Mouse (Mus musculus) adrenal gland, postnatal 14 days (tissue): ENCODE results near the gene Tbc1d30. TPM values are rescaled to one million over a fixed set of nuclear protein-coding genes. Genes with fewer than 3 reads are reported as not detected.
"Not testable (repeated sequence)": the region's sequence is repeated elsewhere in the genome, so short reads cannot be mapped to it uniquely, and the experiment has no call there.

ENCODE experiments used
- DNase-seq: peaks from one replicate; pipeline ENCODE4 v3.0.0; 2021; ENCODE audit warnings: mixed read lengths
- total RNA-seq: library from RNA; stranded (reverse); gene quantifications from 2 replicates; pipeline ENCODE4 v1.2.3, GENCODE M21; 2021

The Tbc1d30 gene
- total RNA-seq, 1 experiment from 2014 or later: 4.2 TPM

GRCm38 (mm10) chr10:121365781-121366272 lies 14.7 kb upstream of the Tbc1d30 start:
- peak; percentile 63 for DNase-seq

- peak; percentile 97 for DNase-seq
These were observed 13.9 kb upstream of the Tbc1d30 start, which contains the start of gene Gns for GRCm38 (mm10) chr10:121364801-121365564. TSS of gene Gns (plus strand) at chr10:121365090.

GRCm38 (mm10) chr10:121364306-121364705 lies 13.2 kb upstream of the Tbc1d30 start:
- no peak for DNase-seq

GRCm38 (mm10) chr10:121363201-121363600 lies 12.1 kb upstream of the Tbc1d30 start:
- DNase-seq: no peak

GRCm38 (mm10) chr10:121360358-121360757 lies 9.3 kb upstream of the Tbc1d30 start:
- no peak for DNase-seq

- no peak for DNase-seq
These were observed 713 bp upstream of the Tbc1d30 start for GRCm38 (mm10) chr10:121351692-121352290.

GRCm38 (mm10) chr10:121350357-121351065 lies 567 bp downstream of the Tbc1d30 start:
- DNase-seq: peak; percentile 45

GRCm38 (mm10) chr10:121349244-121349643 lies 1.8 kb downstream of the Tbc1d30 start:
- DNase-seq: no peak

GRCm38 (mm10) chr10:121343867-121344266 lies 7.2 kb downstream of the Tbc1d30 start:
- DNase-seq: no peak

- DNase-seq: no peak
These were observed 8.8 kb downstream of the Tbc1d30 start for GRCm38 (mm10) chr10:121342260-121342659.

- DNase-seq: no peak
These were observed 10.1 kb downstream of the Tbc1d30 start for GRCm38 (mm10) chr10:121340754-121341593.

GRCm38 (mm10) chr10:121336536-121336935 lies 14.5 kb downstream of the Tbc1d30 start:
- not testable (repeated sequence) for DNase-seq

GRCm38 (mm10) chr10:121334576-121334975 lies 16.5 kb downstream of the Tbc1d30 start:
- DNase-seq: peak; percentile 81

- DNase-seq: peak; percentile 83
These were observed 20.1 kb downstream of the Tbc1d30 start for GRCm38 (mm10) chr10:121330940-121331339.

GRCm38 (mm10) chr10:121329586-121329985 lies 21.5 kb downstream of the Tbc1d30 start:
- DNase-seq: no peak

GRCm38 (mm10) chr10:121326167-121326566 lies 24.9 kb downstream of the Tbc1d30 start:
- DNase-seq: no peak

- DNase-seq: peak; percentile 37
These were observed 27.6 kb downstream of the Tbc1d30 start for GRCm38 (mm10) chr10:121323493-121323892.

GRCm38 (mm10) chr10:121318397-121318950 lies 32.6 kb downstream of the Tbc1d30 start:
- DNase-seq: no peak

GRCm38 (mm10) chr10:121316361-121316760 lies 34.7 kb downstream of the Tbc1d30 start:
- no peak for DNase-seq

GRCm38 (mm10) chr10:121315321-121316283 lies 35.5 kb downstream of the Tbc1d30 start:
- DNase-seq: no peak
